Comparison of ENCODE assay signal across 20 mouse cellular contexts in genomic region chr16:57504728-57505127, GRCm38 (mm10).
DNase-seq lines count a peak whose midpoint lies in the region; ATAC-seq lines count a peak whose summit lies in the region.
"Had no signal": no experiment of that assay in that cellular context is flagged by ENCODE, and none has a peak within 500 bp of the region (broad histone marks: within the 10 kb centered on the region; RNA-seq: fewer than 3 reads in every experiment).

No protein-coding gene starts in this region.

- DNase-seq in heart, adult 11 months: peak; percentile 15
- DNase-seq in heart, postnatal 36 days: no peak
- DNase-seq in layer of hippocampus, postnatal 36 days: no peak
- no peak for DNase-seq in cerebellum, adult 18-20 months
- no peak for DNase-seq in cerebellum, postnatal 25 days
- DNase-seq: adrenal gland, adult 2 months; adrenal gland, adult 8-10 months; adrenal gland, postnatal 10 days; adrenal gland, postnatal 14 days; adrenal gland, postnatal 25 days; adrenal gland, postnatal 36 days; B cell, adult 2 months; cerebellum, adult 11 months; cerebellum, adult 11-12 months had no signal

- intact Hi-C loops in heart, postnatal 36 days (cut with DNase I): no loop called here

- peak; percentile 51 for ATAC-seq in granulocyte monocyte progenitor cell, adult 5-6 weeks (replicated peaks; ENCODE audit: poor library complexity, severe bottlenecking)
- ATAC-seq in megakaryocyte, adult 5-6 weeks (ENCODE audit: poor library complexity, severe bottlenecking): 0 out of 2 replicates have a peak, but pooled peaks have one; percentile 29
- peak; percentile 61 for ATAC-seq in megakaryocyte progenitor cell, adult 5-6 weeks (replicated peaks; ENCODE audit: poor library complexity)
- ATAC-seq: activated CD4-positive, CD25-positive, alpha-beta regulatory T cell, adult 4 months; CD4-positive, CD25-positive, alpha-beta regulatory T cell, adult 4 months; Patski had no signal
